Mouse (Mus musculus): ENCODE data around the gene Rcc1.

Gene Rcc1

DNA sequence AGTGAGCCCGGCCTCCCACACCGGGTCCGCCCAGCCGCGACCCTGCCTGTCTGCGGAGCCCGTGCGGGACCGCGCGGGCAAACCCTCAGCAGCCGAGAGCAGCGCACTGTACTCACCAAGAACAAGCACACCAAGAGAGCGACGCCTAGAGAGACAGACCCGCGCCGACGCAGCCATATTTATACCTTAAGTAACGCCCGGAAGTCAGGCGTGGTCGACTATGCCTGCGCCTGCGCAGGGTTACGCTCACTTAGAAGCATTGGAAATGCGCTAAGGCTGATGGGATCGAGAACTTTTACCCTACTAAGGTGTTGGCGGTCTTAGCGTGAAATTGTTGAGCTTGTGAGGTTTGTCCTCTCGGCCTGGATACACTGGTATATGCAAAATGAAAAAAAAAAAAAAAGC lies at the start of gene Rcc1:
Gene Rcc1, minus strand, starts transcription at position 125 of the 405 bp plus-strand sequence.
- peak; percentile 78 for DNase-seq

DNA sequence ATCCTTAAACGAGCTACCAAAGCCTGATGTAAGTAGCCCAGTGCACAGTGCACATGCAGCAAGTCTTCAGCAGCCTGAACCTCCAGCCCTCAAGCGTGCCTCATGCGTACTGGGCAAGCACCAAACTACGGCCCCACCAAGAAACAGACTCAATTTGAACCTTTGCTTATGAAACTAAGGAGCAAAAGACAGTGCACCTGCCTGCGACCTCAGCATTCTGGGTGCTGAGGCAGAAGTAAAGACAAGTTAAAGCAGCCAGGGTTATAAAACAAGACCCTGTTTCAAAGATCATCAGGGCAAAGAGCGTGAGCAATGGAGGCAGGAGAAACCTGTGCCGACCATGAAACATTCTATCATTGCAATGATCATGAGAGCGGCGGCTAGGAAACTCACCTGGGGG lies 47.6 kb upstream of the Rcc1 start:
- no peak for DNase-seq

DNA sequence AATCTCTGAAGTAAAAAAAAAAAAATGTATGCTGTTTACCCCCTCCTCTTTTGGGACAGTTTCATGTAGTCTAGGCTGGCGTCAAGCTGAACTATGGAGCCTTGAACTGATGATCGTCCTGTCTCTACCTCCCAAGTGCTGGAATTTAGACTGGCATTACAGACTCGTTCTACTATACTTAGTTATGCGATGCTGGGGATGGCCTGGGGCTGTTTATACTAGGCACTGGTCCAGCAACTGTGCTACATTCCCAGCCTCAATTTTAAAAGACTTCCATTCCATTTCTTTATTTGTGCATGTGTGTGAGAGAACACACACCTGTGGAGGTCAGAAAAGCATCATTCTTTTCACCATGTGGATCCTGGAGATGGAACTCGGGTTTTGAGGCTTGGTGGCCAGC lies 45.5 kb upstream of the Rcc1 start:
- DNase-seq: no peak

DNA sequence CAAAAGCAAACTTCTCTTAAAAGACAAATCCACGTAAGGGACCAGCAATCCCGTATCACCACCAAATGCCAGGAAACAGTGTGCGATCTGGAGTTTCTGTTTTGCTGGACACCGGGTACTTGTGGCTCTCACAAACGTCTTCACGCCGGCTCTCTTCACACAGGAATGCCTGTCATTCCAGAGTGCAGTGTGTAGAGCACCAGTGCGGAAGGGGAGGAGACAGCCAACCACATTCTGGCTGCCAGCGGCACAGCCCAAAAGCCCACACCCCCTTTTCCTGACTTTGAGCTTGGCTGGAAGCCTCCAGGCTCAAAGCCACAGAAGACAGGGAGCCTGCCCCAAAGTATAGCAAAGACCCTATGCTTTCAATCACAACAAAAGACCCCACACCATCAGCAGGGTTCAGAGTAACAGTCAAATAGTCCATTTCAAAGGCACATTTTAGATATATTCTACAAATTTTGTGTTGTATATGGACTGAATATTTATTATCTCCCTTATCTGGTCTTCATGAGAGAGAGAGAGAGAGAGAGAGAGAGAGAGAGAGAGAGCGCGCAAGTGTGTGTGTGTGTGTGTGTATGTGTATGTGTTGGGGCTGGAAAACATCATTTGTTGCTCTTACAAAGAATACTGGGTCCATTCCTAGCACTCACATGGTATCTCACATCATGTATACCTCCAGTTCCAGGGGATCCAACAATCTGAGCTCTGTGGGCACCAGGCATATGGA lies 44.8 kb upstream of the Rcc1 start:
- no peak for DNase-seq

DNA sequence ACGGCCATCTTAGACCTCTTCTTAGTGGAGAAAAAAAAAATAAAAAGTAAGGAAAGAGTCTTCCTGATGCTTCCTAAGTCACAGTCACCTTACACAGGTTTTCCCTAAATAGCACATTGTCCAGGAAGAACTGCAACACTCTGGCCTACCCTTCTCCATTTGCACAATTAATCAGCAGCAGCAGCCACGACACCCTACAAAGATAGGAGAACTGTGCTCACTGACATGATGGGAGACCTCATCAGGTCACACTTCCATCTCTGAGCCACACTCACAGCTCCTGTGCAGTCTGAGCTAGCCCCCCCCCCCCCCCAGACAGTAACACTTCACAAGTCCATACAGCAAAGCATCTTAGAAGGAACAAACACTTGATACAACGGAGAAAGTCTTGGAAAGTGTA lies 43.7 kb upstream of the Rcc1 start:
- DNase-seq: no peak

DNA sequence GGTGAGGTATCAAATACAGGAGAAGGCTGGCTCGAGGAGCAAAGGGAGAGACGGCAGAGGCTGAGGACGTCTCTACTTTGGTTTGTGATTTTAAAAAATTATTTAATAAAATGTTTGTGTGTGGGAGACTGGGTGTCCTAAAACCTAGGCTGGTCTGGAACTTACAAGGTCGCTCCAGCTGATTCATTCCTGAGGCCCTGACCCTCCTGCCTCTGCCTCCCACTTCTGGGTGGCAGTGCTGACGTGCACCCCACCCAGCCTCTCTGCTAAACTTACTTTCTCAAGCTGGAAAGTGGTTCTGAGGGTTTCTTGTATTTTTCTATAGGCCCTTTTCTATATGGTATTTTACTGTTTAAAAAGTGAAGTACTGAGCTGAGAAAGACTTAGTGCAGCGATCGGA lies 42.8 kb upstream of the Rcc1 start:
- no peak for DNase-seq

DNA sequence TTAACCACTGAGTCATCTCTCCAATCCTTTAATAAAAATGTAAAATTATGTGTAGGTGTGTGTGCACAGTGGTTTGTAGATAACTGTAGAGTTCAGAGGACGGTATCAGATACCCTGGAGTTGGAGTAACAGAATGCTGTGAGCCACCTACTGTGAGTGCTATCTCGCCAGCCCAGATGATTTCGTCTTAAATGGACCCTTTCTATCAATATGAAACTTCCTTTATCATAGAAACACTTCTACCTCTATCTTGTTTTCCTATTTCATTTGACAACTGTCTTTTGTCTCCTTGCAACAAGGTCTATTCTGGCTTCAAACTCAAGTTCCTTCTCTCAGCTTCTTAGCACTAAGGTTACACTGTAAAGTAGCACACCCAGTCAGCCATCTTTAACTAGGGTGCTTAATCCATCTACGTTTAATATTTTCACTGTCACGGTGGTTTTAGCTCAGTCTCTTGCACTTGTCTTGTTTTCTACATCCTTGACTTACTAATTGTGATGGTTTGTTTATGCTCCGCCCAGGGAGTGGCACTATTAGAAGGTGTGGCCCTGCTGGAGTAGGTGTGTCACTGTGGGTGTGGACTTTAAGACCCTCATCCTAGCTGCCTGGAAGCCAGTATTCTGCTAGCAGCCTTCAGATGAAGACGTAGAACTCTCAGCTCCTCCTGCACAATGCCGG lies 37.8 kb upstream of the Rcc1 start:
- no peak for DNase-seq

DNA sequence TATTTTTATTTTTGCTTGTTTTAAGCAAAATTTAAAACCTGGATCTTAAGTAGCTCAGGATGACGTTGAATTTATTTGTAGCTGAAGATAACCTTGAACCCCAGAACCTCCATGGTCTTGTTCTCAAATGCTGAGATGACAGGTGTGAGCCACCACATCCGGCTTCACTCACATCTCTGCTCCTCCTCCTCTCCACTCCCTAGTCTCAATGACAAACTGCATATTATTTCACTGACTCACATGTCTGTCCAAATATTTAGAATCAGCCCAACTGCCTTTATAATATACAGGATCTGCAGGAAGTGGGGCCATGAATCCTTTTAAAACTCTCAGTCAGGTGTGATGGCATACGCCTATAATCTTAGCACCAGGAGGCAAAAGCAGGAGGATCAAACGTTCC lies 35.9 kb upstream of the Rcc1 start:
- no peak for DNase-seq

DNA sequence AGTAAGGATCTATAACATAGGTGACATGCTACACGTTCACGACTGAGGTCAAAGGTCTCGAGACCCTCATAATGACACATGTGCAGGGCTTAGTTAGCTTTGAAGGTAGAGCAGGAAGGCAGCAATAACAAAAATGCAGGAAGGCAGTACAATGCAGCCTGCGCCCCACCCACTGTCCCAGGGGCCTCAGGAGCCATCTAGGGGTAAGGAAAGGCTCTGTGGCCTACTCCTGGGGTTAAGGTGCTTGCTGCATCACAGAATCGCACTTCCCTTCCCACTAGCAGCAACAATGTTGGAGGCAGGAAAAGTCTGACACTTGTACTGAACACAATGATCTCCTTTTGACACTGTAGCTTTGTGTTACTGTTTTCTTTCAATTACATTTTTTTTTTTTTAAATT lies 34.2 kb upstream of the Rcc1 start:
- no peak for DNase-seq

DNA sequence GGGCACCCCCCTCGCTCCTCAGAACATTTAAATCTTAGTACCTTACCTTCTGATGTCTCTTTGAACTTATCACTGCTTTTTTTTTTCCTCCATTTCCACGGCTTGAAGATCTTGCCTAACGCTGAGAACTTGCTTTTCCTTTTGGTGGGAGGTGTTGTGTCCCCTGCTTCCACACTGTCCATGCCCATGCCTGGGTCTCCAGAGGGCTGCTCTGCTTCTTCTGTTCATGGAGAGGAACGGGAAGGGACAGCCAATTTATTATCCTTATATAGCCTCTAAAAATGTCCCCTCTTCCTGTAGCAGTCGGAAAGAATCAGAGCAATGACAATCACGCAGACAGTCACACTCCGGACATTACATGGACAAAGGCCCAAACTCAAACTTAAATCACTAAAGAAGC lies 33.4 kb upstream of the Rcc1 start:
- DNase-seq: no peak

DNA sequence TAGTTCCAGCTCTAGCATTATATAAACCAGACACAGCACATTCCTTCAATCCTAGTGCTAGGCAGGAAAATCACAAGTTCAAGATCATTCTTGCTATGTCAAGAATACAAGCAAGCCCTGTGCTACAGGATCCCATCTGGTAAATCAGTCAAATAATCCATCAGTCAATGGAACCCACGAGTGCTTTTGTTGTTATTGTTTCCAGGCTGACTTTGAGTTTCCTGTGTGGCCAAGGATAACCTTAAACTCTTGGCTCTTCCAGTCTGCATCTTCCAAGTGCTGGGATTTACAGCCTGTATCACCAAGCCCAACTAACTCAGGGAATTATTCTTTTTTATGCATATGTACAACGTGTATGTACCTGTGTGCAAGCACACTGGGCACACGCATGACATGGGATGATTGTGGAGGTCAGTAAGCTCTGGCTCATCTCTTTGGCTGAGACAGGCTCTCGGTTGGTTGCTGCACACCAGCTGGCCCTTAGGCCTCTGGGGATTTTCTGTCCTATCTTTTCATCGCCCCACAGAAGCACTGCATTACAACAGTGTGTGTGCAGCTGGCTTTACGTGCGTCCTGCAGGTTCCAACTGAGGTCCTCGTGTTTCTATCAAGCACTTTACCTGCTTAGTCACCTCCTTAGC lies 32.5 kb upstream of the Rcc1 start:
- DNase-seq: no peak

DNA sequence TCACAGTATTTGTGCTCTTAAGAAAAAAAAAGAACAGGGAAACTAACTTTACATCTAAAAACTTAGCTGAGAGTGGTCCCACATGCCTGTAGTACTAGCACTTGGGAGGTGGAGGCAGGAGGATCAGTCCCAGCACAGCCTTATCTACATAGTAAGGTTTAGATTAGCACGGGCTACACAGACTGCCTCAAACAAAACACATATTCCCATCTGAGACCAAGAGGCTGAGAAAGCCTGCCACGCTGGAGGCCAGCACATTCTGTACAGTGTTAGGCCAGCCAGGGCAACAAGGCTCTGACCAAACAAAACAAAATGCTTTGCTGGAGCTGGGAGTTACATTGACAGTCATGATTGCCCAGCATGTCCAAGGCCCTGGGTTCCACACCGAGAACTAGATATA lies 30.1 kb upstream of the Rcc1 start:
- no peak for DNase-seq

DNA sequence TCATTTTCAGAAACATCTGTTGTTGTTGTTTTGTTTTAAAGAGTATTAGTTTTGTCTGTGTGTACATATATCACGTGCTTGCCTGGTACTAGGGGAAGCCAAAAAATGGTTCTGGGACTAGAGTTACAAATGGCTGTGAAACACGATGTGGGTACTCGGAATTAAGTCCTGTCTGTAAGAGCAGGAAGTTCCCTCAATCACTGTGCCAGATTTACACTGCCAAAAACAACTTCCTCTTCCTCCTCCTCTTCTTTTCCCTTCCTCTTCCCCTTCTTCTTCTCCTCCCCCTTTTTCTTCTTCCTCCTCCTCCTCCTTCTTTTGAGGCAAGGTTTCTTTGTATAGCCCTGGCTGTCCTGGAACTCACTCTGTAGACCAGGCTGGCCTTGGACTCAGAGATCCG lies 28.9 kb upstream of the Rcc1 start:
- DNase-seq: no peak

DNA sequence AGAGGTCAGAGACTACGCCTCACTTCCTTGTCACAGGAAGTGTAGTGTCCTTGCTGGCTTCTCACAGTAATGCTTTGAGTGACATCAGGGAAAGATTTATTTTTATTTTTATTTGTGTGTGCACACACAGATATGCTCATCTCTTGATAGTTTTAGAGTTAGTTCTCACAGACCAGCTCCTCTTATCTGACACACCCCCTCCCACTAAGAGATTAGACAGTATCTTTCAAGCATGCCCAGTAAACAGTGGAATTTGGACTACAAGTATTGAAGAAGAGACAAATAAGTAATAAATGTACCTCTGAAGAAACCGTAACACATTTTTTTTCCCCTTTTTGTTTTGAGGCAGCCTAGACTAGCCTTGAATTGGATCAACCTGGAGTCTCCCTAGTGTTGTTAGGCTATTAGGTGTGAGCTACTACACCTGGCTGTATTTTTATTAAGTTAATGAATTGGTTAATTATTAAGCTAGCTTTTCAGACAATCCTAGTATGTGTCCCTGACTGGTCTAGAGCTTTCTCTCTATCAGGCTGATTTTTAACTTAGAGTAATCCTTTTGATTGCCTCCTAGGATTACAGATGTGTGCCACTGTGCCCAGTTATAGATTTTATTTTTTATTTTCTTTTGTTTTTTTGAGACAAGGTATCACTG lies 27.7 kb upstream of the Rcc1 start:
- no peak for DNase-seq

DNA sequence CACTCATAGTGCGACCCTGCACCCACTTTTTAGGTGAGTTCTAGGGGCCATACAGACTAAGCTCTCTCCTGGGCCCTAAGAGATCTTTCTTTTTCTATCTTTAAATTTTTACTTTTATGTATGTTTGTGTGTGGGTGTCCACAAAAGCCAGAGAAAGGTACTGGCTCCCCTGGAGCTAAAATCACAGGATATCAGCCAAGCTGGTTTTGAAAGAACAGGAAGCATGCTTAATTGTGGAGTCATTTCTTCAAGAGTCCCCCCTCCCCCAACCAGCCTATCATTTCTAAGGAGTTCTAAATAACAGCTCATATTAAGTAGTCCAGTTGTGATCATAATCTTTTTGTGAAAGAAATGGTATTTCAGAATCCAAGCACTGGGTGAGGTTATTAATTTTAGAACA lies 20.4 kb upstream of the Rcc1 start:
- no peak for DNase-seq

DNA sequence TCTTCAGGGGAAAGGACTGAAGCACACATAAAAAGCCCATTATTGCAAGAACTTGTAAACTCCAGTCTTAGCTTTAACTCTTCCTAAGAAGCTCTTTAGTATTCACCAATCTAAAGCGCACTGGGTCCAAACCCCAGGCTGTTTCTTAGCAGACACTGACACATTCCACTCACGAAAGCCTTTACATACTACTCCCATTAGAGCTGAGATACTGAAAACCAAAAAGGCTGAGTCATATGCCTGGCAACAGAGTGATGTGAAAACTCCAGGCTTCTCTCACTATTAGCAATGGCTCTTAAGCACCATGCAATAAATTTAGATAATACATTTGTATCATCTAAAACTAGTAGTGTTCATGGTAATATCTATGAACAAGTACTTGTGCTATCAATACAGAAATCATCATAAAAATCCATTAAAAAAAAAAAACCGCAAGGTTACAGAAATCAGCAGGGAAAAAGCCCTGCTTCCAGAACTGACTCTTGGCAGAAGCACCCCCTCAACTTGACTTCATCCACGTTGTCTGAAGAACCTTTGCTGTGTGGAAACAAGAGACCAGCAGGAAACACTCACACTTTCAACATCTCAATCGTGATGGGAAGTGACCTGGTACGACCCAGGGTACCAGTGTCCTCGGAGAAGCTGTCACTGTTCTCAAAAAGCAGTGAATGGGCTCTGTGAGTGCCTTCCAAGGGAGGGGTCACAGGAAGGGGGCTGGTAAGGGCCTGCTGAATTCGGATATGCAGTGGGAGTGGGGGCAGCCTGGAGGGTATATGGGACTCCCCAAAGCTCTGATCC lies 16.7 kb upstream of the Rcc1 start:
- no peak for DNase-seq

DNA sequence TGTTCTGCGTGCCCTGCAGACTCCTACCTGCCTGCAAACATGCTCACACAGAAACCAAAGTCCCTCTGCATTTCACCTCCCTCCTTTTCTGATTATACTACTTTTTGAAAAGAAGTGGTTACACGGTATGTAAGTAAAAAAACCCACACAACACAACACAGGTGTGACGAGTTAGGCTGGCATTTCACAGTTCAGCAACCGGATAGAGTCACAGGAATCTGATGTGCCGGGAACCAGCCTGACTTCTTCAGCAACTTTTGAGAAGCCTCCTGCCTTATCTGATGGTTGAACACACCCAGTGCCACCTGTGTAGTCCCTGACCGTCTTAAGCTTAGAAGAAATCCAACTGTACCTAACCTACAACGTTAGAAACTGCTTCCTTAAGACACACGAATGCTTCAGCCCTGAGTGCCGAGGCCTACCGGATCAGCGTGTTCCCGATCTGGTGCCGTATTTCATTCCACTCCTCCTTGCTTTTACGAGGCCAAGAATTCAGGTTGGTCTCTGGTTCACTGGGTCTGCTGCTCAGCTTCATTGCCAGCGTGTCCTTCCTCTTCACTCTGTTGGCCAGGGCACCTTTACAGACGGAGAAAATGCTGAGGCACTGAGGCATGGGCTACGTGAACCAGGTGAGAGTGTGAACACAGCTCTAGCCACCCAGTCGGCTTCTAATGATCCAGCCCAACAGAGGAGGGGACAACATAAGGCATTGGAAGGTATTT lies 14.2 kb upstream of the Rcc1 start:
- DNase-seq: no peak

DNA sequence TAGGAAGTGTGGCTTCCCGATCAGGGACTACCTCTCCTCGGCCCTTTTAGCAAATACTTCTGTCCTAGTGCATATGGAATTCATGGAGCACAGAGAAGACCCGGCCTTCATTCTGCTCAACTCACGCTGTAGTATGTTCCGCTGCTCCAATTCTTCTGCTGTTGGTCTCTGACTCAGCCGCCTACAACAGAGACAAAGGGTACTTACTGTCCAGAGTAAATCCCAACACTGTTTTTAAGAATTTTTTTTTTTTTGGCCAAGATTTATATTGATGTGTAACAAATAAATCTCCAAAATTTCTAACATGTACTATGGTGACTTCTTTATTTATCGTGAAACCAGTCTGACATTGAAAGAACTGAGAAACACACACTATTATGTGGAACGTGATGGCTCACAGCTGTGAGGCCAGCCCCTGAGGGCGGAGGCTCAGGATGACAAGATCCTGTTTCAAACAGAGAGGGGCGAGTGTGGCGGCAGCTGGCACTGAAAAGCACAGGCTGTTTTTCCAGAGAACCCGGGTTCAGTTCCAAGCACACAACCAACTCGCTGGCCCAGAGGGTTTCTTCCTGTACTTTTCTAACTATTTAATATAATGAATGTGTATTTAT lies 12.2 kb upstream of the Rcc1 start:
- no peak for DNase-seq

DNA sequence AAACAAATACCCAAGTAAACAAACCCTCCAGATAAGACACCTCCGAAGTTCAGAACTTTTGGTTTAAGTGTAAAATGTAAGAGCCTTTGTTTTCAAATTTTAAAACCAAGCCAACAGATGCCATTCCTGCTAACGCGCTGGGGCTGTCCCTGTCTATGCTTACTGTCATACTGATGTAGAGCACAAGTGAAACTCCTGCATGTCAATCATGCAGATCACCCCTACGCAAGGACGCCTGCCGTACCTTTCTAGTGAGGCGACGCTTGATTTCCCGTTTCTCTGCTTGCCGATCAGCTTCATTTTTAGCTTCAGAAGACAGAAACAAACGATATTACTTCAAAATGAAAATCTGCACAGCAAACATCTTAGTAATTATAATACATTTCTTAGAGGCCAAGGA lies 10.1 kb upstream of the Rcc1 start:
- DNase-seq: no peak

DNA sequence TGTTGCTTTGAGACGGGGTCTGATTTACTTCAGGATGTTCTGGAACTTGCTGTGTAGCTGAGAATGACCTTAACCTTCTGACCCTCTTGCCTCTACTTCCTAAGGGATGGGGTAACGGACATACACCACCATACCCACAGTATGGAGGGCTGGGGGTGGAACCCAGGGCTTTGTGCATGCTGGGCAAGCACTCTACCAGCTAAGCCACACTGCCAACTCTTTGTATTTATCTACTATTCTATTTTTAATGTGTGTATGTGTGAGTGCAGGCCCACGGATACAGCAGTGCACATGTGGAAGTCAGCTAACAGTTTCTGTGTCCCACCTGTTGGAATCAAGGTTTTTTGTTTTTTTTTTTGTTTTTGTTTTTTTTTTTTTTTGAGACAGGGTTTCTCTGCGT lies 6.1 kb upstream of the Rcc1 start:
- no peak for DNase-seq

DNA sequence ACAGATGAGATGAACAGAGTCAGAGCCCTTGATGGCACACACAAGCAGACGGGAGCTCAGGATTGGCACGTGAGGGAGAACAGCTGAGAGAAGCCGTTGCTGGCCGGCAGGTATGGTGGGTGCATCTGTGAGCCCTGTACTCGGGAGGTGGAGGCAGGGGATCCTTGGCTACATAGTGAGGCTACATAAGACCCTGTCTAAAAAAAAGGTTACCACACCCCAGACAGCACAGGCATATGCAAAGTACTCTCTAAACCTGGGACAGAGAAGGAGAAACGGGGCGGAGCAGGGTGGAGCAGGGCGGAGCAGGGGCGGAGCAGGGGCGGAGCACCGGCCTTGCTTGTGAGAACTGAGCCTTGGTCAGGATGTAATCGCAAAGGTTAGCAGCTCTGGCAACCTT lies 2.8 kb upstream of the Rcc1 start:
- DNase-seq: no peak

DNA sequence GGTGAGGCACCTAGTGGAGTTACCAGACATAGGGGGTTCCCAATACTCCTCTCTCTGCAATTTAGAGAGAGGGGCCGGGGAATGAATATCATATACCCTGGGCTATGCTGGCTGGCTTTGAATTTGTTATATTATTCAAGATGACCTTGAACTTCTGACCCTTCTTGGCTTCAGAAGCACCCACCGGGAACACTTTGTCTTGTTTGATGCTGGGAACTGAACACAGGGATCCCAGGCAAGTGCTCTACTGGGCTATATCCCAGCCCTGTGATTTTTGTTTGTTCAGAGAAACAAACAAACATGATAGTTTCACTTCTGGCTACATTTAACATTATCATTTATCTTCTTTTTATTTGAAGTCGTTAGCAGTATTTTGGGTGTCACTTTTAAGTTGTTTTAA lies 2.0 kb upstream of the Rcc1 start:
- DNase-seq: no peak

Measured in cerebellum, adult 11 months (tissue).